Mouse (Mus musculus) heart, postnatal 0 days (tissue): ENCODE data around the gene Arhgap33. TPM values are rescaled to one million over a fixed set of nuclear protein-coding genes. Genes with fewer than 3 reads are reported as not detected.

Experiments
- ATAC-seq: fragments of 200-750 bp; cut with Nextera tagmentation; 2 replicates; pipeline ENCODE4 v1.8.0; 2017; ENCODE audit warnings: low read depth, moderate number of reproducible peaks, moderate library complexity; ENCODE audit not compliant: insufficient read depth
- DNase-seq: peaks from one replicate; pipeline ENCODE4 v3.0.0-alpha.2; 2016; ENCODE audit warnings: low spot score
- H3K27ac ChIP-seq: fragments of 300-500 bp; sonication (generic); 2 replicates; pipeline ENCODE4 v1.5.1; 2014; ENCODE audit warnings: low read depth, mild to moderate bottlenecking
- H3K27me3 ChIP-seq: fragments of 300-500 bp; sonication (generic); 2 replicates; pipeline ENCODE4 v1.6.1; 2014; ENCODE audit warnings: low read length, mixed read lengths; ENCODE audit not compliant: control insufficient read depth, insufficient read depth
- H3K36me3 ChIP-seq: fragments of 300-500 bp; sonication (generic); replicated peaks from 2 replicates; pipeline ENCODE4 v1.6.1; 2014; ENCODE audit warnings: low read length, mixed read lengths; ENCODE audit not compliant: control insufficient read depth, insufficient read depth
- H3K4me1 ChIP-seq: fragments of 300-500 bp; sonication (generic); 2 replicates; pipeline ENCODE4 v1.6.1; 2014; ENCODE audit warnings: antibody characterized with exemption; ENCODE audit not compliant: control insufficient read depth, insufficient read depth
- H3K4me2 ChIP-seq: fragments of 300-500 bp; sonication (generic); 2 replicates; pipeline ENCODE4 v1.6.1; 2014; ENCODE audit warnings: low read depth, mild to moderate bottlenecking, low read length, moderate library complexity
- H3K4me3 ChIP-seq: fragments of 300-500 bp; sonication (generic); 2 replicates; pipeline ENCODE4 v1.5.1; 2014; ENCODE audit warnings: low read depth, low read length
- H3K9ac ChIP-seq: fragments of 300-500 bp; sonication (generic); replicated peaks from 2 replicates; pipeline ENCODE4 v1.6.1; 2014; ENCODE audit warnings: low read depth, low read length, mixed read lengths
- H3K9me3 ChIP-seq: fragments of 300-500 bp; sonication (generic); replicated peaks from 2 replicates; pipeline ENCODE4 v1.6.1; 2016; ENCODE audit warnings: low read length; ENCODE audit not compliant: control insufficient read depth
- CTCF ChIP-seq: IDR thresholded peaks from 2 replicates; pipeline ENCODE4 v1.5.1; 2016; ENCODE audit warnings: antibody characterized with exemption, control low read depth, low read depth
- EP300 ChIP-seq: IDR thresholded peaks from 2 replicates; pipeline ENCODE4 v1.6.1; 2016; ENCODE audit warnings: antibody characterized with exemption, low read depth
- WGBS: fragments of 180-500 bp; shearing (Covaris S2); extraction: QIAGEN DNeasy Blood & Tissue Kit; methylation state at CpG from one replicate; pipeline ENCODE4 v1.1.7; 2014; 5-methylcytosine and 5-hydroxymethylcytosine counted together
- polyA plus RNA-seq: library from polyadenylated mRNA; unstranded; fragments of >200 nt; fragmentation: Nextera tagmentation; extraction: Ambion mirVana; gene quantifications from 2 replicates; pipeline ENCODE4 v1.2.1, GENCODE M21; 2015
- total RNA-seq: library from RNA; depleted of rRNA; stranded (reverse); fragments of >200 nt; gene quantifications from 2 replicates; pipeline ENCODE4 v1.2.3, GENCODE M21; 2014; ENCODE audit warnings: low replicate concordance

Gene Arhgap33
- total and polyA plus RNA-seq, 2 experiments from 2014 or later = 1.0 to 4.3 TPM

- H3K4me1 ChIP-seq = 0 out of 2 replicates have a peak, but pooled peaks cover 5% of the 10 kb centered on the region
- no peaks in the 10 kb centered on the region for H3K27me3 ChIP-seq
- H3K27ac ChIP-seq = peak within 1 kb of the TSS; percentile 97
- no peak for TF ChIP-seq CTCF
- TF ChIP-seq EP300 = peak; percentile 46; the same call in 1 of the 2 replicates
- H3K9me3 ChIP-seq = no peaks in the 10 kb centered on the region
- peak within 1 kb of the TSS; percentile 80 for H3K4me3 ChIP-seq
- WGBS = under 1% methylated on average over 44 of the region's 44 CpGs
- peak within 1 kb of the TSS; percentile 79 for H3K4me2 ChIP-seq
- DNase-seq = peak; percentile 99
- peak; percentile 91 for ATAC-seq
- H3K9ac ChIP-seq = peak within 1 kb of the TSS; percentile 79
- H3K36me3 ChIP-seq = peaks cover 37% of the 10 kb centered on the region
These were observed 17.5 kb upstream of the Arhgap33 start, which contains the start of the genes Hspb6 and Proser3 for GRCm38 (mm10) chr7:30552102-30553020. Gene Hspb6, plus strand, starts transcription at chr7:30552178. Gene Proser3, minus strand, starts transcription at chr7:30552299.

GRCm38 (mm10) chr7:30551445-30552101, 16.7 kb upstream of the Arhgap33 start:
- Histone ChIP-seq H3K36me3 (peaks cover 32% of the 10 kb centered on the region), H3K9me3 (no peaks in the 10 kb centered on the region), H3K4me3 (peak overlapping the region; percentile 80), H3K27ac (peak overlapping the region; percentile 97), H3K4me1 (0 out of 2 replicates have a peak, but pooled peaks cover 5% of the 10 kb centered on the region), H3K27me3 (no peaks in the 10 kb centered on the region), H3K9ac (peak overlapping the region; percentile 55), H3K4me2 (peak overlapping the region; percentile 79)
- TF ChIP-seq CTCF (peak; percentile 49), EP300 (no peak)
- under 1% methylated on average over 10 of the region's 10 CpGs for WGBS
- DNase-seq = peak; percentile 82
- peak; percentile 53 for ATAC-seq

GRCm38 (mm10) chr7:30550603-30551002, 15.7 kb upstream of the Arhgap33 start:
- Histone ChIP-seq H3K27ac (no peak overlapping the region), H3K4me3 (no peak overlapping the region), H3K4me2 (no peak overlapping the region), H3K9me3 (no peaks in the 10 kb centered on the region), H3K9ac (no peak overlapping the region), H3K27me3 (no peaks in the 10 kb centered on the region), H3K36me3 (peaks cover 30% of the 10 kb centered on the region), H3K4me1 (0 out of 2 replicates have a peak, but pooled peaks cover 5% of the 10 kb centered on the region)
- no peak for TF ChIP-seq EP300
- TF ChIP-seq CTCF = no peak
- ATAC-seq (no peak), DNase-seq (no peak)
- 93% methylated on average over 1 of the region's 1 CpGs for WGBS

- Histone ChIP-seq H3K4me1 (0 out of 2 replicates have a peak, but pooled peaks cover 5% of the 10 kb centered on the region), H3K36me3 (peaks cover 23% of the 10 kb centered on the region), H3K9ac (no peak overlapping the region), H3K9me3 (no peaks in the 10 kb centered on the region), H3K27ac (no peak overlapping the region), H3K27me3 (no peaks in the 10 kb centered on the region), H3K4me2 (no peak overlapping the region), H3K4me3 (no peak overlapping the region)
- ATAC-seq (no peak), DNase-seq (no peak)
- WGBS = 88% methylated on average over 1 of the region's 2 CpGs
- TF ChIP-seq CTCF = no peak
- no peak for TF ChIP-seq EP300
These were observed 15.0 kb upstream of the Arhgap33 start for GRCm38 (mm10) chr7:30549880-30550279.

- H3K4me3 ChIP-seq = no peak overlapping the region
- H3K4me1 ChIP-seq = no peaks in the 10 kb centered on the region
- no peak overlapping the region for H3K27ac ChIP-seq
- no peaks in the 10 kb centered on the region for H3K27me3 ChIP-seq
- H3K9ac ChIP-seq = no peak overlapping the region
- peaks cover 28% of the 10 kb centered on the region for H3K36me3 ChIP-seq
- TF ChIP-seq CTCF = no peak
- no peak for TF ChIP-seq EP300
- 88% methylated on average over 2 of the region's 2 CpGs for WGBS
- DNase-seq (no peak), ATAC-seq (no peak)
- no peak overlapping the region for H3K4me2 ChIP-seq
- no peaks in the 10 kb centered on the region for H3K9me3 ChIP-seq
These were observed 9.5 kb upstream of the Arhgap33 start for GRCm38 (mm10) chr7:30544327-30544726.
